Mouse (Mus musculus): Measurements from ENCODE around the gene Aff1.

Aff1 gene

DNA sequence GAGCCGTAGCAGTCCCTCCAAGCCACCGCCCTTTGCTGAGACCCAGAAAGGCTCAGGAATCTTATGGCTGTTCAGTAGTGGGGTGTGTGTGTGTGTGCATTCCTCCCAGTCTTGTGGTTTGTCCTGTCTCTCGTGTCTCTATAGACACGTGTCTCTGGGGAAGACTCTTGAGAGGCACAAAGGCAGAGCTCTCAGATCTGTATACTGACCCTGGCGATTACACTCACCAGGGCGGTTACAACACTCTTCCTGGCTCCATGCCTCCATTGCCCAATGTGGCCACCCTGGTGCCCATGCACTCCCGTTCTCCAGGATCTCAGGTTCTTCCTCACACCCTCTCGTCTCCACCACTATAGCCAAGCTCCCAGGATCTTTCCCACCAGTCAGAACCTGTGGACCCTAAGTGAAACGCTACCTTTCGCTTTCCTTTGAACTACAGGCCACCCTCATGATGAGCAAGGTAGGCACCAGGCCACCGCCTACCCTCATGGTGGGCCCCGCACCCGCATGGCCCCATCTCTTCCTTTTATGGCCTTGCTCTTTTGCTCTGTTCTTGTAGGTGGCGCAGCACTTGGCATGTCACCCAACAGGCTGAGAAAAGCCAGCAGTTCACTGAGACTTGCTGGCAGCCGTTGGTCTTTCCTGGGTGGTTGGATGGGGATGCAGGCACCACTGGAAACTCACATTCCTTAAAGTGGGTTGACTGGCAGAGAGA, 146.5 kb downstream of the Aff1 start:
- DNase-seq (ENCODE audit: low read depth), result no peak

DNA sequence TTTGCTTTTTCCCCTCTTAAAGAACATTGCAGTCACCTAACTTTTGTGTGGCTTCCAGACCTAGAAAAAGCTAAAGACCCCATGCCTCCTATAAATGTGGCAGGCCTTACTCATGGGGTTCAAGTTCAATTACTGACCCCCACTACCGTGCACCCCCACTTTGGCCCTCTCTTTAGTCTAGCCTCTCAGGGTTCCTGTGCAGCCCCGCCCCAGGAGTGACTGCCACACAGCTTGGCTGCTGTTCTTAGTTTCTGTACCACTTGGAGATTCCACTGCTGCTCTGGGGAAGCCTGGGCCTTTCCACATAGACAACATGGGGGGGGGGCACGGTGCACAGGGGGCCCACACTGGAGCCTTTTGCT, 147.1 kb downstream of the Aff1 start:
- DNase-seq (ENCODE audit: low read depth), result no peak

DNA sequence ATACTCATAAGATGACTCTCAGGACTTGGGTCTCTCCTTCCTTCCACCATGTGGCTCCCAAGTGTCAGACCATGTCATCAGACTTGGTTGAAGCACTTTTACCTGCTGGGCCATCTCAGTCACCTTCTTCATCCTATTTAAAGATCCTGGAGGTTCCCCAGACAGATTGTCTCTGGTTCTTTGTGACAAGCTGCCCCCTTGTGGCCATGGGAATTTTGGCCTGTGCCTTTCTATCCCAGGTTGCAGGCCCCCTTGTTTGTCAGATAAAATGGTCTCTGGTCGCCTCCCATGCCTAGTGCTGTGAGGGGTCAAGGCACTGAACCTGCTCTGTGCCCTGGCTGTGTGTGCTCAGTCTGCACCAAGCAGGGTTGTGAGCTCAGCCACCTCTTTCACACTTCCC, 151.8 kb downstream of the Aff1 start:
- DNase-seq (ENCODE audit: low read depth), result peak; percentile 44

DNA sequence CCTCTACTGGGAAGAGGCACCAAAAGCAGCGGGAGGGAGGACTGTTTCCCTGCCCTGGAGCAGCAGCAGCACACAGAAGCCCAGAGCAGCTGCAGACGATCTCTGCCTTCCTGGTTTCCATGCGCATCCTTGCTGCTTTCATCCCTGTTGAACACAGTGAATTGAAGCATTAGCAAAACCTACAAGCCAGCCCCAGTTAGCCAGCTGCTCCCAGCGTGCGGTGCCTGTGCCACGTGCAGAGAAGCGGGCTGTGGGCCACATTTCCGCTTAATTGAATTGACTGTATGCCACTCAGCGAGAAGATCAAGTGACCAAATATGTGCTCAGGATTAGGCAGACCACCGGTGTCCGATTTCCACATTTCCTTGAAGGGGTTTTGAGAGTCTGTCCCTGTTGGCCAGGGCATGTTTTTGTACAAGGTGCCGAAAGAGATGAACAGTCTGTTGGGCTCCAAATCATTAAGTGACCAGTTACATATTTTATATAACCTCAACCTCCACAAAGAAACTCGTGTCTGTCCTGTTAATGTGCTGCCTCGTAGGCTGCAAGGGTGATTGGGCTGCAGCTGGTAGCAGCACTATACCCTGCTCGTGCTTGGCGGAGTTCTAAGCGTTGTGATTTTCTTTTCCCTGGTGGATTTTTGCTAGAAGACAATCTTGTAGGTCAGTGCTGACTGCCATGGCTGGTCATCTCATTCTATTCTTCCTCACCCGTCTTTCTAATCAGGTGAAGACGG, 153.4 kb downstream of the Aff1 start:
- no peak for DNase-seq (ENCODE audit: low read depth)

DNA sequence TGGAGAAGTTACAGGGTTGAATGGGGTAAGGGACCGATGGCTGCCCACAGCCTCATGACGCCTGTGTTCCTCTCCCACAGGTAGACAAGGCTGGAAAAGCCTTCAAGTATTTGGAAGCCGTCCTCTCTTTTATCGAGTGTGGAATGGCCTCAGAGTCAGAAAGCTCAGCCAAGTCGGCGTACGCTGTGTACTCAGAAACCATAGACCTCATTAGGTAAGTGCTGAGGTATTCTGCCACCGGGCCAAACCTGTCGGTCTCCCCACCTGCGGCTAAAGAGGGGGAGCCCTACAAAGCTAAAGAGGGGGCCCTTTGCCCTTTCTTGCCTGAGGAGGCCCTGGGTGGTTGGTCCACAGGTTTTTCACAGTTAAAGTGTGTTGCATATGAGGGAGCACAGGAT, 154.0 kb downstream of the Aff1 start:
- no peak for DNase-seq (ENCODE audit: low read depth)

DNA sequence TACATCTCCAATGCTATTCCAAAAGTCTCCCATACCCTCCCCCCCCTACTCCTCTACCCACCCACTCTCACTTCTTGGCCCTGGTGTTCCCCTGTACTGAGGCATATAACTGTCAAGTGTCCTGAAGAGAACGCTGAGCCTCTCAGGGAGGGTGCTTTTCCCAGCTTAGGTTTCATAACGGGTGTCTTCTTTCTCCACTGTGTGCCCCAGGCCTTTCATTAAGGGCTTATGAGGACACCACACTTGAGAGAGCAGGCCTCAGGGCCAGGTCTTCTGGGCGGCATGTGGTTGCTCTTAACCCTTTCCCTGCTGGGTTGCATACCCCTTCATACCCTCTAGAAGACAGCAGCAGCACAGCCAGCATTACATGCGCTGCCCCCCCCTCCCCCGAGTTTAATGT, 154.4 kb downstream of the Aff1 start:
- no peak for DNase-seq (ENCODE audit: low read depth)

DNA sequence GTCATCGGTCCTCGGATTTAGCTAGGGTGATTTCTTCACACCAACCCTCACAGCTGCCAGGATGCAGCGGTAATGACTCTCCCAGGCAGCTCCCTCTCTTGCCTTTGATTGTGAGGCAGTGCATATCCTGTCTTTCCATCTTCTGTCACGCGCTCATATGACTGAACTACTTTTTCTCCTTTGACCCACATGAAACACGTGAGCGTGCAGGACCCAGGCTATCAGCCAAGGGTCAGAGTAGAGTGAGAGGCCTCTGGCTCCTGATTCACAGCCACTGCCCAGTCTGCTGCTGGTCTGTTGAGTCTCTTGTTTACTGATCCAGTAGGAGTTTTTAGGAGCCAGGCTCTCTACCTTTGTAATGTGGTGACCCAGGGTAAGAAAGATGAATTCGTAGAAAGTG, 156.4 kb downstream of the Aff1 start:
- DNase-seq (ENCODE audit: low read depth), result no peak

DNA sequence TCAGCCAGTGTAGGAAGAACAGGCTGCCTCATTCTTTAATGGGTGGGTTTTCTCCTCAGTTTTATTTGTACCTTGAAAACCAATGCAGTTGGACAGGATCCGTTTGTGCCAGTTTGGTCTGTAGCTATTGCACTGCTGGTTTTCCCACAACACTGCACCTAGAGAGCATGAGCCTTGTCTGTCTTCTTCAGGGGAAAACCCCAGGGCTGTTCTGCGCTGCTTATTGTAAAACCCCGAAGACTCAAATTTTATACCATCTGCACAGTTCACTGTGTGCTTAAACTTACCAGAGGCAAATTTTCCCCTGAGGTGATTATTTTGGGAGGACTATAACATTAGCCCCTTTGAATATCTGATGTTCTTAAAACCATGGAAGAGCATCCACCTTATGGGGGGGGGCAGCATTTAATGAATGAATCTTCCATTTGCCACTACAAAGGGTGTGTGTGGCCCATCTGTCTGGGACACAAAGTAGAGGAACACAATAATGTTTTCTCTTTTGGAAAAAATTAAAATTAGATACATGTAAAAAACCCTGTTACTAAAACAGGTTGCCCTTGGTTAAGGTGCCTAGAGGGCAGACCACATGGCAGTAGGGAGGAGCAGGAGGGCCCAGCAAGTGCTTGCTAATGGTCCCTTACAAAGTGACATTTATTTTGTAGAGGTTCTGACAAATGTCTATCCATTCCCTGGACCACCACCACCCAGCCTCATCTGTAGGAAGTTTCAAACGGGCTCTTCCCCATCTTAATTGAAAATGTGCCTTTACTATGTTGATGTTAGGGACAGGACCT, 160.8 kb downstream of the Aff1 start:
- DNase-seq (ENCODE audit: low read depth), result no peak

DNA sequence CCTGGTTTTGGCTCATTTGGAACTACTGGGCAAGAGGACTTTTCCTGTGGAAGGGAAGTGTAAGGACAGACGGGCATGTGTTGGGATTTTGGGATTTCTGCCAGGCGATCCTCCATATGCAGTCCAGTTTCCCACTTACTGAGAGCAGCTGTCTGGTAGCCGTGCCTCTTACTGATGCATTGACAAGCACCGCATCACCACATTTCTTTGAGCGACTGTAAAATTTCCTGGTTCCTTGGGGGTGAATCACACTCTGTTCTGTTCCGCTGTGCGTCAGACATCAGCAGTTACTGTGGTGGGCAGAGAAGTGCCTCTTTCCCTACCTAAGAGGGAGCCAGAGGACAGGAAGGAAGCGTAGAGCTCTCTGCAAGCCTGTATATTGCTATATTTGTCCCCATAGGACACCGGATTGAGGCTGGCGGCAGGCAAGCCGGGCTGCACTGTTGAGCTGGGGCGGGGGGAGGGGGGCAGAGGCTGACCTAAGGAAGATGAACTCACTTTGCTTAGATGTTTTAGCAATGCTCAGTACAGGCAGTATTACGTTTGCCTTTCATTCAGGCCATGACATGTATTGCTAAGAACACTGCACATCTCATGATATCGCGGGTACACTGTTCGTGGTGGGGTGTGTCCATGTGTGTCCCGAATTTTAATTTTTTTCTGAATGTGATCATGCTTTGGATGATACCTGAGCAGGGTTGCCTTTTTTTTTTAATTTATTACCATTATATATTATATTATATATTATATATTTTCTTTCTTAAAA, 162.1 kb downstream of the Aff1 start:
- DNase-seq (ENCODE audit: low read depth), result peak; percentile 88

DNA sequence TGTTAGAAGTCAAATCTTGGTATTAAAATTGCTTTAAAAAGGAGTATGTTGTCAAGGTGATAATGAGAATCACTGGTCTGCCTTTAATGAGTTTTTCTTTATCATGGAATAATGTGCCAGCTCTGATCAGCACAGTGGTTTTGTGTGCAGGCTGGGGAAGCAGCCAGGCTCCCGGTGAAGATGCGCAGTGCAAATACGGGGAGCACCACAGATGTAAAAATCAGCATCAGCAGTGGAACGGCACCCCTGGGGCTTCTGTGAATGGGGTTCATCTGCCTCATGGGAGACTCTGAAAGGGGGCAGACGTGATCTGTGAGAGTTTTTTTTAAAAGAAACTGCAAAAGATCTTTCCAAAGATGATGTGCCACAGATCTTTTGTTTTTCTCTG, 162.6 kb downstream of the Aff1 start:
- DNase-seq (ENCODE audit: low read depth), result no peak

DNA sequence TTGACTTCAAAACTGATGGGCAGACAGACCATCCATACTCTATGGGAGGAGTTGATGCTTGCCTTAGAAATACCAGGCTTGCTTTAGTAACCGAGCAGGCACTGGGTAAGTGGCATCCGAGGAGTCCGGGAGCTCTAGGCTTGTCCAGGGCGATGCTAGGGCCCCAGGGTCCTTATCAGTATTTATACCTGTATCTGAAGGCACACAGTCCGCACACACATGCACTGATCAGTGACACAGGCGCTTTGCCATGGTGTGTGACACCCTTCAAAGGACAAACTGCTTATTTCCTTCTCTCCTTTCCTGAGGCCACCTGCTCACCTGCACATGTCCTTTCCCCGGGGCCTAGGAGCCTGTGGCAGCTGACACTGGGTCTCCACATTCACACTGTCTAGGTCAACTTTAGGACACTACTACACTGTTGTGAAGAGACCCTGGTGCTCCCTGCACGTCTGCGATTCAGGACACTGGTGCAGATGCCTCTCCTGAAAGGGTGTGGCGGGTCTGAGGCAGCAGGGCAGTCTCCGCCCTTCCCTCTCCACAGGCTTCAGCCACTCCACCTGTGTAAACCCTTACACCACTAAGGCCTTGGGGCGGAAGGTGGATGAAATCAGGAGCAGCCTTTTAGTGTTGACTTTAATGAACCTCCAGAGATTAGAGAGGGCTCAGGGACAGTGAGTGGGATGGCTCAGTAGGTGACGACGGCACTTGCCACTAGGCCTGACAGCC, 163.5 kb downstream of the Aff1 start:
- no peak for DNase-seq (ENCODE audit: low read depth)

DNA sequence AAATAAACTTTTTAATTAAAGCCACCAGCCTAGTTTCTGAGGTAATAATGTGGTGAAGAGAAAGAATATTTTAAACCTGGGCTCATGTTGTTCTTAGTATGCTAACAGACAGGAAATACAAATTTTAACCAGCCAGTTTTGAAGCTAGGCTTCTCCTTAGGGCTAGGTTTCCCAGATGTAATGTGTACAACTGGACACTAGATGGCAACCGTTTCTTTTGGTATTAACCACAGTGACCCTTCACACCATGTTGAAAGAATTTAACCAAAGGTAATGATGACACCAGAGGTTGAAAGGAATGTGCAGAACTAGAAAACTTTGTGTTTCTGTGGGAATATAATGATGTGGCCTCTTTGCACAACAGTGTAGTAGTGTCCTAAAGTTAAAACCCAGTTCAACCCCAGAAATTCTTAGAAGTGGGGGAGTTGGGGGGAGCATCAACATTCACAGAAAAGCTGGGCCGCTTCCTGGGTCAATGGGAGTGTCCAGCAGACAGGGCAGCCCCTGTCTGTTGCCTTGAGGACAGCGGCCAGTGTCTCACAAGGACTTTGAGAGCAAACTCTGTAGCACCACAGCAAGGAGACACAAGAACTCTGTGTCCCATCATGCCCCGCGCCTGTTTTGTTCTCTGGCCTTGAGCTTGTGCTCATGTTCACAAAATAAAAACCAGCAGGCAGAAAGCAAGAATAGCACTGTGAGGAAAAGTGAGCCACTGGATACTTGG, 164.3 kb downstream of the Aff1 start:
- DNase-seq (ENCODE audit: low read depth), result peak; percentile 82

DNA sequence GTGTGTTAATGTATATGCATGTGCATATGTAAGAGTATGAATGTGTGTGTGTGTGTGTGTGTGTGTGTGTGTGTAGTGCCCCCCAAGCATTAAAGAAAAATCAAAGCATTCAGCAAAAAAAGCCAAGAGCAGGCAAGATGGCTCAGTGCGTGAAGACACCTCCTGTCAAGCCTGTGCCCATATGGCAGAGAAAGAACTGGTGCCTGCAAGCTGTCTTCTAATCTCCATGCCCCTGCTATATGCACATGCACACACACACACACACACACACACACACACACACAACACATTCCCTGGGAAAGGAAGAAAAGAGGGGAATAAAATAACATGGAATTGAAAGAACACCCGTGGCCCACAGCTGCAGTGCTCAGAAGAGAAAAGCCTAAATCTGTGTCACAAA, 165.0 kb downstream of the Aff1 start:
- DNase-seq (ENCODE audit: low read depth), result no peak

DNA sequence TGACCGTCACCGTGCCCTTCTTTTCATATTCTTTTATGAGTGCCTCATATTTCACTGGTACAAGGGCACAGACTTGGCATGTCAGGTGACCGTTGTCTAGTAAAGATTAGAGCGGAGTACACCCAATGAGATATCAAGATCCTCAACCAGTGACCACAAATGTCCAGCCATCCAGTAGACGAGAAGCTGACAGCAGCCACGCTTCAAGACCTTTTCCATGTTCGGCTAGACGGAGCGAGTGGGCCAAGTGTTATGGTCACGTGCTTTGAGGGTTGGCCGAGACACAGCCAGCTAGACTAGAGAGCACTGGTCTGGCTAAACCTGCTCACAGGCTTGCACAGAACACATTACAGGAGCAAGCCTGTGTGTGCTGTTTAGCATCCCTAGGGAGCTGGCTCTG, 168.4 kb downstream of the Aff1 start:
- no peak for DNase-seq (ENCODE audit: low read depth)

DNA sequence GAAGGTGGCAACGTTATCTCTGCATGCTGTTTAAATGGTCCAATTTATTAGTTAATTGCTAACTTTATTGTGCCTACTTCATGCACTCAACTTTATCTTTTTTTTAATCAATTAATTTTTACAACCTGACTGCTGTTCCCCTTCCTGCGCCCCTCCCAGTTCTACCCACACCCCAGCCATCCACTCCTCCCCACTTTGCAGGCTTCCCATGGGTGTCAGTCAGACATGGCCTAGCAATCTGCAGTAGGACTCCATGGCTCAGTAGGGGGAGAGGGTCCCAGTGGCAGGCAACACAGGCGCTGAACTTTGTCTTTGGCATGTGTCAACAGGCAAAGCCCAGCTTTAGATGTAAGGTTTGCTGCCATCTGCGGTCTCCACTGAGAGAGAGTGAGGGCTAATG, 171.6 kb downstream of the Aff1 start:
- DNase-seq (ENCODE audit: low read depth), result no peak

DNA sequence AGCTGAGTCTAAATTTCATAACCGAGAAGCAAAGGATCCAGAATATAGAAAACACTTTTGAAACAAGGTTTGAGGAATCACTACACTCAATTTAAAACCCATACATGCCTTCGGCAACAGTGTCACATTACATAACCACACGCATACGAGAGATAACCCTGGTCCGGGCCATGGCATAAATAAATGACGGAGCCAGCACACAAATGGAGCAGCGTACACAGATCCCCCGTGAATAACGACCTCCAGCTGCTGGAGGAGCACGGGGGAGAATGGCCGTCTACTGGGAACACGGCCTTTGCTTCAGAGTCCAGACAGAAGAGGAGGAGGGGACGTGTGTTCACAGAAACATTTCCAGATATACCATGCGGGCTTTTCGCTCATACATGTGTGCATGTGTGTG, 197.6 kb downstream of the Aff1 start:
- no peak for DNase-seq (ENCODE audit: low read depth)

DNA sequence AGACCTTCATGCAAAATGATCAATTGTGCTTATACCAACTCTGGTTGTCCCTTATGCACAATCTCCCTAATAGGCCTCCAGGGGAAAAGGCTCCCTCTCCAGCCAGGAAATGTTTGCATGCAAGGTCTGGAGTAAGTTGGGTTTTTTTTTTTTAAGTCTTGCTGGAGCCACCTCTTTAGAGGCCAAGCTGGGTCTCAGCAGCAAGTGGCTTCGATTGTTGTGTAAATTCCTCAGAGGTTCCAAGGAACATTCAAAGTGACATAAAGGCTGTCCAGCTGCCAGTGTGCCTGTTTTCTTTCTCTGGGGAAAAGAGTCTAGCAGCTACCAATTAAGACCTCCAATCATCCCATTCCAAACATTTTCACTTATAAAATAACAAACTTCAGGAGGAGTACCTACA, 206.1 kb downstream of the Aff1 start:
- DNase-seq (ENCODE audit: low read depth), result no peak

Data from 416B (cell line).